Mouse (Mus musculus) left cerebral cortex, adult 18-20 months (tissue): ENCODE measurements around the gene Rnf212. TPM values are rescaled to one million over a fixed set of nuclear protein-coding genes. Genes with fewer than 3 reads are reported as not detected.
"Not testable (repeated sequence)": the region's sequence is repeated elsewhere in the genome, so short reads cannot be mapped to it uniquely, and the experiment has no call there.

ENCODE experiments used
- DNase-seq, 2 experiments: peaks; one replicate each; pipeline ENCODE4 v3.0.0; 2021 to 2022; ENCODE audit warnings: low spot score in 2 of 2, mixed read lengths in 1 of 2
- long read RNA-seq, 2 experiments: library from polyadenylated mRNA; stranded (forward); transcript quantifications; one replicate each; pipeline ENCODE4 v2.0.0; 2021
- total RNA-seq, 2 experiments: library from RNA; stranded (reverse); gene quantifications; 2 replicates each; pipeline ENCODE4 v1.2.3; 2021

Rnf212 gene
- not detected for total RNA-seq
- long read RNA-seq, experiment 1 = 0 reads
- long read RNA-seq, experiment 2 = 0 reads

- no peak for DNase-seq
Measured at GRCm38 (mm10) chr5:108774630-108775306, at the start of gene Rnf212. Rnf212 (minus strand) TSS chr5:108774982.

DNA sequence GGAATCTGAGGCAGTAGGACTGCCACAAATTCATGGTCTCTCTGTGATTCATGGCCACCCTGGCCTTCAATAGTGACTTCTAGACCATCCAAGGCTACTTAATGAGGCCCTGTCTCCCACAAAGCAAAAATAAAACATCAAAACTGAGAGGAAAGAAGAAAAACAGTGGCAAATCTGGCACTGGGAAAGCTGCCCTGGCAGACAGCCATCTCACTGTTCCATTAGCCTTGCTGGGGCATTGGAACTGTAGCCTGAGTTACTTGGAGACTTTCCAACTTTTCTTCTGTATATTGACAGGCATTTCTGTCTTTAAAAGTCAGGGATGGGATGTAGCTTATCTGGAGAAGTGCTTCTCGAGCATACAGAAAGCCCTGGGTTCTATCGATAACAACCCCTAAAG is 48.5 kb upstream of the Rnf212 start:
- DNase-seq = no peak

DNA sequence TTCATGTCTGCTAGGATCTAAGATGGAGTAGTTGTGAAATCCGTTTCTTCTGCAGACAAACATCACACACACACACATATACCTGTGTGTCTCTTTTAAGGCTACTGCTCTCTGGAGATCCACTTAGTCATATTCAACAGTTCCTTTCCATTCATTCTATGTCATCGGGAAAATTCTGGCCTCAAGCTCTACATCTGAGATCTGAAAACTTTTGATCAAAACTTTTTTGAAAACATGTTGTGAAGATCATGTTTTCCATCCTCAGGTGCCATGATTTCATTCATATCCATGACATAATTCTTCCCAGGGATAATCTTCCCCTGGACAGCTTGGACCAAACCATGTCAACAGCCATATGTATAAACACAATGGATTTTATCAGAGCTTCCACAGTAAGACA is 34.0 kb upstream of the Rnf212 start, which contains the start of gene Vmn2r8:
TSS of gene Vmn2r8 (minus strand) at position 101 of the 400 bp plus-strand sequence.
- DNase-seq = not testable (repeated sequence)

DNA sequence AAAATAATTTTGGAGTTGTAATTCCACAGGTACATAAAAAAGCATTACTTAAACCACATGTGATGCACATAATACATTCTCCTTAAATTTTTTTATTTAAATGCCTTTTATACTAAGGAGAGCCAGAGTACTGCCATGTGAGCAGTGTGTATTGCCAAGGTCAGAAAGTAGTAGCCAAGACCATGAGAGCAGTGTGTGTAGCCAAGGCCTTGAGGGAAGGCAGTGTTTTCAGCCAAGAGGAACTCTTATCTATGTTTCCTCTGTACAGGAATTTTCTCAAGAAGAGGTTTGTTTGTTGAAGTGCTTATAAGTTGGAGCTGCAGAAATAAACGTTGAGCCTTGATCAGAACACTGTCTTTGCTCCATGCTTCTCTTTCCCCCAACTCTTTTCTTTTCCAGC is 28.9 kb upstream of the Rnf212 start:
- DNase-seq = no peak

DNA sequence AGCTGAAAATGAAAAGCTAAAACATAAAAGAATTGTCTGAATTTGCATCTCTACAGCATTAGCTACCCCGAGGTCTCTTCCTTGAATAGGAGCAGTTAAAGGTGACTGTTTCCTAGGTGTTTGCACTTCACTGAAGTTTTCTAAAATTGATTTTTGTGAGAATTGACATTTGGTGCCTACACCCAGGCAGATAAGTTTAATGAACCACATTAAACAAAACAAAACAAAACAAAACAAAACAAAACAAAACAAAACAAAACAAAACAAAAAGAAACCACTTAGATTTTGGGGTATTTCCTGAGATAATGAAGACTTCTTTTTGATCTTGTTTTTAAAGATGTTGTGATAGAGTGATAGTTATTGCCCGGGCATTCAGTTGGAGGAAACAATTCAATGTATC is 20.5 kb upstream of the Rnf212 start, which contains the start of gene Tmed11:
TSS of gene Tmed11 (minus strand) at position 101 of the 400 bp plus-strand sequence.
- not testable (repeated sequence) for DNase-seq

GRCm38 (mm10) chr5:108790385-108790784 is 15.6 kb upstream of the Rnf212 start:
- not testable (repeated sequence) for DNase-seq

GRCm38 (mm10) chr5:108760002-108760401 is 14.8 kb downstream of the Rnf212 start:
- no peak for DNase-seq

- DNase-seq = peak; percentile 17 to 32
Measured at GRCm38 (mm10) chr5:108758396-108758795, 16.4 kb downstream of the Rnf212 start.

- DNase-seq = not testable (repeated sequence)
Measured at GRCm38 (mm10) chr5:108751258-108751657, 23.5 kb downstream of the Rnf212 start.

DNA sequence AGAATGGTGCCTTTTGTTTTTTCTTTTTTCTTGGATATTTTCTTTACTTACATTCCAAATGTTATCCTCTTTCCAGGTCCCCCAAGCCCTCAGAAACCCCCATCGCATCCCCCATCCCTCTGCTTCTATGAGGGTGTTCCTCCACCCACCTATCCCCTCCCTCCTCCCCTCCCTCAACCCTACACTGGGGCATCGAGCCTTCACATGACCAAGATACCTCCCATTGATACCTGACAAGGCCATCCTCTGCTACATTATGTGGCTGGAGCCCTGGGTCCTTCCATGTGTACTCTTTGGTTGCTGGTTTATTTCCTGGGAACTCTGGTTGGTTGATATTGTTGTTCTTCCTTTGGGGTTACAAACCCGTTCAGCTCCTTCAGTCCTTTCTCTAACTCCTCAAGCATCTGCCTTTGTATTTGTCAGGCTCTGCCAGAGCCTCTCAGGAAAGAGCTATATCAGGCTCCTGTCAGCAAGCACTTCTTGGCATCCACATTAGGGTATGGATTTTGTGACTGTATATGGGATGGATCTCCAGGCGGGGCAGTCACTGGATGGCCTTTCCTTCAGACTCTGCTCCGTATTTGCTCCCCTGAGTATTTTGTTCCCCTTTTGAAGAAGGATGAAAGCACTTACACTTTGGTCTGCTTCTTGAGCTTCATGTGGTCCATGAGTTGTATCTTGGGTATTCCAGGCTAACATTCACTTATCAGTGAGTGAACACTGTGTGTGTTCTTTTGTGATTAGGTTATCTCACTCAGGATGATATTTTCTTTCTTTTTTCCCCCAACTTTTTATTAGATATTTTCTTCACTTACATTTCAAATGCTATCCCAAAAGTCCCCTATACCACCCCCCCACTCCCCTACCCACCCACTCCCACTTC is 24.2 kb downstream of the Rnf212 start:
- no peak for DNase-seq

GRCm38 (mm10) chr5:108744629-108745028 is 30.2 kb downstream of the Rnf212 start:
- DNase-seq = no peak

DNA sequence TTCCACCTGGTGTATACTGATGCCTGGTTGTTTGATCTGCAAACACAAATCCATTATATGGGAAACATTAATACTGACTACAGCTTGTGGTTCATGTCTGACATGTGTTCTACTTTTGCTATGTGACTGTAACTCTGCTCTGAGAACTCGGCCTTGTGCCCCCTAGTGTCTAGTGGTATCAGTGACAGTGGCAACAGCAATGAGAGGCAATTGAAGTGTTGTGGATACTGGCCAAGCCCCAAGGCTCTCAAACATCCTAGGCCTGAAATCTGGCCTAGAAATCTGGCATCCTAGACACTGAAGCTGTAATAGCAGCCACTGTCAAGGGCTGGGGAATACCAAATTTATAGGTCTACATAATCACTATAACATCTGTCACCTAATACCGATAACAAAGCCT is 30.9 kb downstream of the Rnf212 start:
- DNase-seq = no peak

- no peak for DNase-seq
Measured at GRCm38 (mm10) chr5:108742596-108742995, 32.2 kb downstream of the Rnf212 start.

DNA sequence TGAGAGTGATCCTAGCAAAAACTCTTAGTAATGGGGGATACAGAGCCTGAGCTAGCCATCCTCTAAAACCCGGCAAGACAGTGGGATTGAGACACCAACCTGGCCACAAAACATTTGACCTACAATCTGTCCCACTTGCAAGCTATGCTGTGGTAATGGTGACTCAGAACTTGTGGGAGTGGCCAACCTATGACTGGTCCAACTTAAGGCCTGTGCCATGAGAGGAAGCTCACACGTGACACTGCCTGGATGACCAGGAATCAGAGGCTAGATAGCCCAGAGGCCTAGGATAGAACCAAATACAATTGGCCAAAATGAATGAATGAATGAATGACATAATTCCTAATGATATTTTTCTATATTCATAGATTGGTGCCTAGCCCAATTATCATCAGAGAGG is 32.9 kb downstream of the Rnf212 start:
- DNase-seq = no peak

DNA sequence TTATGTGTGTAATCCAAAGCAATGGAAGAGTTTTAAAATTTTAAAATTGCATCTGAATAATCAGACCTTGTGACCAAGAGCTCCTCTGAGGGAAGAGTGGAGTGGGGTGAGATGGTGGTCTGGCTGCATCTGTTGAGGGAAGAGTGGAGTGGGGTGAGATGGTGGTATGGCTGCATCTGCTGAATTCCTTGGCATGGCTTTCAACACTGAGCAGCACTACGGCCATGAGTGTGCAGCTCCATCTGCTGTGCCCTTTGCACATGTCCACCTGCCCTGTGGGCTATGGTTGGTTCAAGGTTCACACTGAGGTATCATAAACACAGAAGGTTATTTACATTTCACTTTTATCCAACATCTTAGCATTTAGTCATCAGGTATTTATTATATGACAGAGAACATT is 47.4 kb downstream of the Rnf212 start:
- DNase-seq = no peak

GRCm38 (mm10) chr5:108726557-108727248 is 48.1 kb downstream of the Rnf212 start:
- peak; percentile 76 to 78 for DNase-seq

GRCm38 (mm10) chr5:108724006-108724405 is 50.8 kb downstream of the Rnf212 start:
- no peak for DNase-seq

GRCm38 (mm10) chr5:108719761-108720160 is 55.0 kb downstream of the Rnf212 start:
- no peak for DNase-seq

- no peak for DNase-seq
Measured at GRCm38 (mm10) chr5:108718051-108718450, 56.7 kb downstream of the Rnf212 start.

DNA sequence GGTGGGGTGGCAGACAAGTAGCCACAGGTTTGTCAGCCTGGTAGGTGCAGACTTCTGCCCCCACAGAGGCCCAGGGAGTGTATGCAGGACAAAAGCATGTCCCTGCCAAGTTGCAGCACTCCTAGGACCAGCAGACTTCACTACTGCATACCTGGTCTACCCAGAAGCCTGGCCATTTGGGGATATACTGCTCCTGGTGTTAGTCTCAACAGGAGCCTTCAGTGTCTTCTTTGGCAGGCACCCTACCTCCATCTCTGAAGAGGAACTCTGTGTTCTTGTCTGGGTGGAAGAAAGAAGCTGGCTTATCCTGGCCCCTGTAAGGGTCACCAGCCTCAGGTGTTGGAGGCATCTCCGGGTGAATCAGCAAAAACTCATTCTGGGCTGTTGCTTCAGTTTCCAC is 58.8 kb downstream of the Rnf212 start:
- DNase-seq = no peak

DNA sequence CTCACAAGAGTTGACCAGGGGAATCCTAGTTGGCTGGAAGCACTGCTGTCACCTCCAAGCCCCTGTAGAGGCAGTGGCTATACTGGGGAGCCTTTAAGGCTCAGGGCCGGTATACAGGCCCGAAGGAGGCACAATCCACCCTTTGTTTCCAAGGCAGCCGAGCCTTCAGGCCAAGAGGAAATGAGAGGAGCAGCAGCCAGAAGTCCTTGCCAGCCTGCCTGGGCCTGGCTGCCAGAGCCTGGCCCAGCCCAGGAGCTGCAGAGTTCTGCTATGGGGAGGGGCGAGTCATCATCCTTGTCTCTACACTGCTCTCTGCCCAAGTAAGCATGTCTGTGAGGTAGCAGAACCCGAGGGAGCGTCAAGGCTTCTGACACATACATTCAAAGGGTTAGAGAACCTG is 60.6 kb downstream of the Rnf212 start:
- DNase-seq = peak; percentile 15 to 23
